Mouse (Mus musculus) stomach, embryonic 14.5 days (tissue): ENCODE results near the gene Atcay. TPM values are rescaled to one million over a fixed set of nuclear protein-coding genes. Genes with fewer than 3 reads are reported as not detected.
"Not testable (repeated sequence)": the region's sequence is repeated elsewhere in the genome, so short reads cannot be mapped to it uniquely, and the experiment has no call there.

Experiments used
- ATAC-seq: fragments of 200-750 bp; cut with Nextera tagmentation; 2 replicates; pipeline ENCODE4 v1.8.0; 2017; ENCODE audit warnings: low read depth, moderate TSS enrichment; ENCODE audit not compliant: insufficient number of reproducible peaks, insufficient read depth, low FRiP score
- H3K27ac ChIP-seq: fragments of 300-500 bp; sonication (generic); 2 replicates; pipeline ENCODE4 v1.5.1; 2014; ENCODE audit warnings: mild to moderate bottlenecking, low read length, moderate library complexity, mixed read lengths
- H3K27me3 ChIP-seq: fragments of 300-500 bp; sonication (generic); 2 replicates; pipeline ENCODE4 v1.6.1; 2014; ENCODE audit warnings: low read length, control low read depth, mixed read lengths; ENCODE audit not compliant: control insufficient read depth, insufficient read depth
- H3K36me3 ChIP-seq: fragments of 300-500 bp; sonication (generic); 2 replicates; pipeline ENCODE4 v1.6.1; 2014; ENCODE audit warnings: mild to moderate bottlenecking, control low read depth, low read length, moderate library complexity, mixed read lengths; ENCODE audit not compliant: control insufficient read depth, insufficient read depth
- H3K4me1 ChIP-seq: fragments of 300-500 bp; sonication (generic); 2 replicates; pipeline ENCODE4 v1.6.1; 2014; ENCODE audit warnings: low read length, control low read depth, mixed read lengths; ENCODE audit not compliant: control insufficient read depth, insufficient read depth
- H3K4me2 ChIP-seq: fragments of 300-500 bp; sonication (generic); replicated peaks from 2 replicates; pipeline ENCODE4 v1.6.1; 2014; ENCODE audit warnings: low read depth, low read length, control low read depth
- H3K4me3 ChIP-seq: fragments of 300-500 bp; sonication (generic); 2 replicates; pipeline ENCODE4 v1.5.1; 2014; ENCODE audit warnings: low read depth, low read length, control low read depth
- H3K9ac ChIP-seq: fragments of 300-500 bp; sonication (generic); replicated peaks from 2 replicates; pipeline ENCODE4 v1.6.1; 2014; ENCODE audit warnings: low read depth, mild to moderate bottlenecking, control low read depth, low read length, moderate library complexity, mixed read lengths
- H3K9me3 ChIP-seq: fragments of 300-500 bp; sonication (generic); 2 replicates; pipeline ENCODE4 v1.6.1; 2016; ENCODE audit warnings: low read depth, low read length, control low read depth; ENCODE audit not compliant: control insufficient read depth
- WGBS: fragments of 180-500 bp; shearing (Covaris S2); extraction: QIAGEN DNeasy Blood & Tissue Kit; methylation state at CpG from one replicate; pipeline ENCODE4 v1.1.7; 2014; 5-methylcytosine and 5-hydroxymethylcytosine counted together
- polyA plus RNA-seq: library from polyadenylated mRNA; unstranded; fragments of >200 nt; fragmentation: Nextera tagmentation; extraction: Ambion mirVana; gene quantifications from 2 replicates; pipeline ENCODE4 v1.2.1, GENCODE M21; 2014

Atcay gene
- polyA plus RNA-seq, 1 experiment from 2014 or later = 1.9 TPM

DNA sequence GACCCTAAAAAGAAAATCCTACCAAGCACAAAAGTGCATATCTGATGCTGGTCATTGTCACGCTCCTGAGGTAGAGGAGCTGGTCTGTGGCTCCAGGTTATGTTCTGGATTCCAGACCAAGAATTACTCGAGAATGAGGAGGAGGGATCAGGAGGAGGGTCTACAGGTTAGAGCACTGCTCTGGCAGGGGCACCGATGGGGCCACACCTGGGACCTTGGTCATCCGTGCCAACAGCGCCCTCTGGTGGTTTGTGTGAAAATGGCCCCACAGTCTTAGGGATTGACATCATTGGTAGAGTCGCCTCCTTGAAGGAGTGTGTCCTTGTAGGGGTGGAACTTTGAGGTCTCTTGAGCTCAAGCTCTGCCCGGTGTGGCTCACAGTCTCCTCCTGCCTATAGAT lies 12.7 kb downstream of the Atcay start:
- WGBS = 31% methylated on average over 7 of the region's 7 CpGs

DNA sequence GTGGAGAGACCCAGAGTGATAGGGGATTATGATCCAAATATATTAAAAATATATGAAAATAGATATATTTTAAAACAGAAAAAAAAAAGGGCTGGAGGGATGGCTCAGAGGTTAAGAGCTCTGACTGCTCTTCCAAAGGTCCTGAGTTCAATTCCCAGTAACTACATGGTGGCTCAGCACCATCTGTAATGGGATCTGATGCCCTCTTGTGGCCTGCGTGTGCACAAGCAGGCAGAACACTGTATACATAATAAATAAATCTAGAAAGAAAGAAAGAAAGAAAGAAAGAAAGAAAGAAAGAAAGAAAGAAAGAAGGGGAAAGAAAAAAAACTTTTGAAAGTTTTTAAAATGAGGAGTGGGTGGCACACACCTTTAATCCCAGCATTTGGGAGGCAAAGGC lies 13.4 kb downstream of the Atcay start:
- not testable (repeated sequence) for H3K27ac ChIP-seq, ATAC-seq
- WGBS = 17% methylated on average over 1 of the region's 1 CpGs

More for the DNA sequence above, 12.7 kb downstream of the Atcay start:
- no peak overlapping the region for H3K4me2 ChIP-seq
- H3K27me3 ChIP-seq = no peaks in the 10 kb centered on the region
- no peaks in the 10 kb centered on the region for H3K36me3 ChIP-seq
- ATAC-seq = no peak
- H3K4me1 ChIP-seq = no peaks in the 10 kb centered on the region
- no peak overlapping the region for H3K27ac ChIP-seq
- H3K9me3 ChIP-seq = no peaks in the 10 kb centered on the region
- H3K9ac ChIP-seq = no peak overlapping the region
- no peak overlapping the region for H3K4me3 ChIP-seq

DNA sequence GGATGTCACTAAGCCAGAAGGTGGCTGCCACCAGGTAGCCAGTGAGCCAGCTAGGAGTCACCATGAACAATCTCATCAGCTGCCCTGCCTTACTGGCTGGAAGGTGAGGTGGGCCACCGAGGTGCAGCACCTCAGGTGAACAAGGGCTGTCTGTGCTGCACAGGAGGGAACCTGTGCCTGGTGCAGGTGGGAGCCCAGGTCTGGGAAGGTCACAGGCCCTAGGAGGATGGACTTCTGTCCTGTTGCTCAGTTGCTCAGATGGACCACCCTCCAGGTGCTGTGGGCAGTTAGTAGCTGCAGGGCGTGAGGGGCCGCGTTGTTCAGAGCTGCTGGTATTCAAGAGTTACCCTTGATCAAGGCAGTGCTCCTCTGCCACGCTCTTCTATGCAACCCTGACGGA lies 13.8 kb downstream of the Atcay start:
- H3K36me3 ChIP-seq = no peaks in the 10 kb centered on the region
- H3K27ac ChIP-seq = no peak overlapping the region
- no peaks in the 10 kb centered on the region for H3K27me3 ChIP-seq
- H3K4me1 ChIP-seq = no peaks in the 10 kb centered on the region
- no peak overlapping the region for H3K9ac ChIP-seq
- ATAC-seq = no peak
- whole genome bisulfite sequencing = 89% methylated on average over 6 of the region's 6 CpGs
- no peaks in the 10 kb centered on the region for H3K9me3 ChIP-seq
- no peak overlapping the region for H3K4me2 ChIP-seq
- no peak overlapping the region for H3K4me3 ChIP-seq

More for the DNA sequence above, 13.4 kb downstream of the Atcay start:
- H3K4me3 ChIP-seq, H3K36me3 ChIP-seq, H3K27me3 ChIP-seq, H3K9ac ChIP-seq, H3K4me2 ChIP-seq, H3K4me1 ChIP-seq, H3K9me3 ChIP-seq: not testable (repeated sequence)

DNA sequence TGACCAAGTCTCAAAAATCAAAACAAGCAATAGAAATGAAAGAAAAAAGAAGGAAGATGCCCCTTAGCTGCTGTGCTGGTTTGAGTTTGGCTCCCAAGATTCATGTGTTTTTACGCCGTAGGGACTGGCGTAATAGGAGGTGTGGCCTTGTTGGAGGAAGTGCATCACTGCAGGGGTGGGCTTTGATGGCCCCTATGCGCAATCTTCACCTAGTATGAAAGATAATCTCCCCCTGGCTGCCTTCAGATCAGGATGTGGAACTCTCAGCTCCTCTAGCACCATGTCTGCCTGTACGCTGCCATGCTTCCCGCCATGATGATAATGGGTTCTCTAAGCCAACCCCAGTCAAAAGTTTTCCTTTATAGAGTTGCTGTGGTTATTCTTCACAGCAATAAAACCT lies 14.4 kb downstream of the Atcay start:
- Histone ChIP-seq H3K4me1 (no peaks in the 10 kb centered on the region), H3K4me3 (no peak overlapping the region), H3K27me3 (no peaks in the 10 kb centered on the region), H3K4me2 (no peak overlapping the region), H3K9ac (no peak overlapping the region), H3K27ac (no peak overlapping the region), H3K9me3 (no peaks in the 10 kb centered on the region), H3K36me3 (no peaks in the 10 kb centered on the region)
- WGBS = 88% methylated on average over 6 of the region's 6 CpGs
- no peak for ATAC-seq

DNA sequence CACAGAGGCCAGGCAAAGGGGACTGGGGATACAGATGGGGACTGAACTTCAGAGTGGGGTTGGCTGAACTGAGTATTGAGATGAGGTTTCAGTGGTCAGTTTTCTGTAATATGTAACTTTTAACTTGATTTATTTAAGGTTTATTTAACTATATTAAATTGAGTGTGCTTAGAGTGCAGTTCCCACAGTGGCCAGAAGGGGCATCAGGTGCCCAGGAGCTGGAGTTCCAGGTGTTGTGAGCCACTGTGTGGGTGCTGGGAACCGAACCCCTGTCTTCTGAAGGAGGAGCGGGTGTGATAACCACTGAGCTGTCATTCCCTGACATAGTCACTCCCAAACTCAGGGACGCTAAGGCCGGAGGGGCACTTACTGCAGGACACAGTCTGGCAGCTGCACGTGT lies 20.5 kb downstream of the Atcay start:
- Histone ChIP-seq H3K4me2 (no peak overlapping the region), H3K9me3 (no peaks in the 10 kb centered on the region), H3K27ac (no peak overlapping the region), H3K27me3 (no peaks in the 10 kb centered on the region), H3K4me3 (no peak overlapping the region), H3K9ac (no peak overlapping the region), H3K4me1 (no peaks in the 10 kb centered on the region), H3K36me3 (no peaks in the 10 kb centered on the region)
- 95% methylated on average over 5 of the region's 5 CpGs for WGBS
- ATAC-seq = no peak

DNA sequence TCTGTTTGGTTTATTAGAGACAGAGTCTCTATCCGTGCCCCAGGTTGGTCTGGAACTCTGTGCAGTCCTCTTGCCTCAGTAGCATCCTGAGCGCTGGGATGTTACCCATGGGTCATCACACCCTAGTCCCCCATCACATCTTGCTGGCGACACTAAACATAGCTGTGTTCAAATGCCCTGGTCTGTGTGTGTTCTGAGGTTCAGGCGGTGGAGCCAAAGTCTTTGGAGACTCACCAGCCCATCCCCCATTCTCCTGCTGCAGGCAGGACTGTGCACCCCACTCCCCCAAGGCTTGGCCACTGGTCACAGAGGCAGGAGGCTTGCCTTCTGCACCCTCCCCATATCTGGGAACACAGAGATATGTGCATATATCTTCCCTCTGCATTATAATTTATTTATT lies 26.5 kb downstream of the Atcay start:
- Histone ChIP-seq H3K4me1 (no peaks in the 10 kb centered on the region), H3K4me3 (no peak overlapping the region), H3K9ac (no peak overlapping the region), H3K9me3 (no peaks in the 10 kb centered on the region), H3K4me2 (no peak overlapping the region), H3K27ac (no peak overlapping the region), H3K36me3 (no peaks in the 10 kb centered on the region), H3K27me3 (no peaks in the 10 kb centered on the region)
- WGBS = 73% methylated on average over 4 of the region's 4 CpGs
- no peak for ATAC-seq

DNA sequence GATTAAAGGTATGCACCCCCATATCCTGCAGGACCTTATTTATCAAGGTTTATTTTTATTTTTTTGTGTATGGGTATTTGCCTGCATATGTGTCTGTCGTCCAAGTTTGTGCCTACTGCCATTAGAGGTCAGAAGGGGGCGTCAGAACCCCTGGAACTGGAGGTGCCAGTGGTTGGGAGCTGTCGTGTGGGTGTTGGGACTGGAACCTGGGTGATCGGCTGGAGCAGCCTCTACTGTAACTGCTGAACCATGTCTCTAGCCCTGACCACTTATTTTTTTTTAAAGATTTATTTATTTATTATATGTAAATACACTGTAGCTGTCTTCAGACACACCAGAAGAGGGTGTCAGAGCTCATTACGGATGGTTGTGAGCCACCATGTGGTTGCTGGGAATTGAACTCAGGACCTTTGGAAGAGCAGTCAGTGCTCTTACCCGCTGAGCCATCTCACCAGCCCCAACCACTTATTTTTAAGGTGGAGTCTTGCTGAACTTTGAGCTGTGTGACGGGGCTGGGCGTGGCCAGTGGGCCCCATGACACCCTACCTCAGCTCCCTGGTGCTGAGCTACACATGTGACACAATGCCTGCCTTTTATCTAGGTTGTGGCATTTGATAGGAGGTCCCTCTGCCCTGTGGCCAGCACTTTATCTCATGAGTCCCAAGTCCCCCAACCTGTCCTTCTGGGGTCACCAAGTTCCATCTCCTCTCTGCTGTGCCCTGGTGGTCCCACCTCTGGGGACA lies 27.5 kb downstream of the Atcay start:
- H3K4me2 ChIP-seq = no peak overlapping the region
- no peaks in the 10 kb centered on the region for H3K36me3 ChIP-seq
- H3K27ac ChIP-seq = no peak overlapping the region
- peak; percentile 47; the same call in 1 of the 2 replicates for ATAC-seq
- H3K27me3 ChIP-seq = no peaks in the 10 kb centered on the region
- 63% methylated on average over 8 of the region's 8 CpGs for WGBS
- no peaks in the 10 kb centered on the region for H3K9me3 ChIP-seq
- no peak overlapping the region for H3K9ac ChIP-seq
- no peaks in the 10 kb centered on the region for H3K4me1 ChIP-seq
- H3K4me3 ChIP-seq = no peak overlapping the region

DNA sequence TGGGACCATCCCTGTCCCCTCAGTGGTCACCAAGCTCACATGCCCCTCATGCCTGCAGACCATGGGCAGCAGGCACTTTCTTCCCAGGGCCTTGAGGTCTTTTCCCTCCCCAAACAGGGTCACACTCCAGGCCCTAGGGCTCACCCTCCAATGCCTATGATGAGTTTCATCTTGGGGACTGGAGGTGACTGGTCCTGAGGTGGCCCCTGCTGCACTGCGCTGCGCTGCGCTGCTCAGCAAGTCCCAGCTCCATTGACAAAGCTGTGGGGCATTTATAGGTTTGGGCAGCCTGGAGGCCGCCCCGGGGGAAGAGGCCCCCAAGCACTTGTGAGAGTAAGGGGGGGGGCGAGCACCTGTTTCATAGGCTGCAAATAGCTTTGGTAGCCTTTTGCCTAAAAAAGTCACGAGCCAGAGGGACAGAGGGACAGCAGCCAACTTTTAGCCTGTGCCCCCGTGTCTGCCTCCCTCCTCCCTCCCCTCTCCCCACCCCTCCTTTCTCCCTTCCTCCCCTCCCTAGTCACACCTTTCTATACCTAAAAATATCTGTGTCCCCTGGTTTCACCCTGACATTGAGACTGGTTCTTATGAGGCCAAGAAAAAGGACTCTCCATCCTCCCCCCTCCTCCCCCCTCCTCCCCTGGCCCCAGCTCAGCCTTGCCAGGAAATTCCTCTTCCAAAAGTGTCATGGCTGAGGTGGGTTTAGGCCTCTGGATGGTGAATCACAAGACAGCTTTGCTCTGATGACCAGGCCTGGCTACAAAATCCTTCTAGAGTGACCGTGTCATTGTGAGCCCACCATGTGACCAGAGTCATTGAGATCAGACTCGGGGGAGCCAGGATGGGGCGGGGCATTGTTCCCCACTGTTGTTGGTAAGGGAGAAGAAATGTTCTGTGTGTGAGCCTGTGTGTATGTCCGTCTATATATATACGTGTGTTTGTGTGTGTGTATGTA lies 28.6 kb downstream of the Atcay start, which contains the start of gene Nmrk2:
Gene Nmrk2, minus strand, starts transcription at position 245 of the 952 bp plus-strand sequence.
- Histone ChIP-seq H3K9me3 (no peaks in the 10 kb centered on the region), H3K4me1 (no peaks in the 10 kb centered on the region), H3K27ac (no peak within 1 kb of the TSS), H3K27me3 (no peaks in the 10 kb centered on the region), H3K36me3 (no peaks in the 10 kb centered on the region), H3K9ac (no peak within 1 kb of the TSS), H3K4me2 (no peak within 1 kb of the TSS), H3K4me3 (no peak within 1 kb of the TSS)
- no peak for ATAC-seq
- WGBS = 65% methylated on average over 13 of the region's 13 CpGs
